Mouse (Mus musculus) MEL (cell line): ENCODE data around the gene Nkpd1. TPM values are rescaled to one million over a fixed set of nuclear protein-coding genes. Genes with fewer than 3 reads are reported as not detected.

Source experiments
- DNase-seq: peaks from one replicate; pipeline ENCODE4 v3.0.0; 2011; ENCODE audit warnings: low read depth, low spot score
- H3K27ac ChIP-seq: 2 replicates; pipeline ENCODE4 v1.5.1; 2012; ENCODE audit warnings: low read depth, mild to moderate bottlenecking, control low read depth, low read length, moderate library complexity; ENCODE audit not compliant: control insufficient read depth
- H3K27me3 ChIP-seq, 2 experiments: fragments of 150-350 bp in 1 of 2; sonication (generic) in 1 of 2; 2 replicates each; pipeline ENCODE4 v1.6.1; 2012; ENCODE audit warnings: low read length in 2 of 2, mild to moderate bottlenecking in 2 of 2, improper control_type of control experiment in 1 of 2, moderate library complexity in 1 of 2; ENCODE audit not compliant: insufficient read depth in 2 of 2, control insufficient read depth in 1 of 2
- H3K36me3 ChIP-seq, 2 experiments: 2 replicates each; pipeline ENCODE4 v1.6.1; 2012 to 2014; ENCODE audit warnings: low read length in 2 of 2, improper control_type of control experiment in 1 of 2, inconsistent platforms in 1 of 2, mild to moderate bottlenecking in 1 of 2; ENCODE audit not compliant: insufficient read depth in 2 of 2, control insufficient read depth in 1 of 2
- H3K4me1 ChIP-seq, 2 experiments: fragments of 150-350 bp in 1 of 2; sonication (generic) in 1 of 2; 2 replicates each; pipeline ENCODE4 v1.6.1; 2012; ENCODE audit warnings: low read length in 2 of 2, improper control_type of control experiment in 1 of 2, mild to moderate bottlenecking in 1 of 2; ENCODE audit not compliant: insufficient read depth in 2 of 2, control insufficient read depth in 1 of 2
- H3K4me3 ChIP-seq, 2 experiments: fragments of 150-350 bp in 1 of 2; sonication (generic) in 1 of 2; 2 replicates each; pipeline ENCODE4 v1.5.1; 2012; ENCODE audit warnings: low read depth in 2 of 2, low read length in 2 of 2, mild to moderate bottlenecking in 2 of 2, moderate library complexity in 2 of 2, control low read depth in 1 of 2, improper control_type of control experiment in 1 of 2; ENCODE audit not compliant: control insufficient read depth in 1 of 2, insufficient read depth in 1 of 2
- H3K79me2 ChIP-seq: 2 replicates; pipeline ENCODE4 v1.6.1; 2012; ENCODE audit warnings: mild to moderate bottlenecking, low read length, moderate library complexity; ENCODE audit not compliant: control insufficient read depth, poor library complexity, insufficient read depth
- H3K9ac ChIP-seq: 2 replicates; pipeline ENCODE4 v1.6.1; 2012; ENCODE audit warnings: low read depth, mild to moderate bottlenecking, control low read depth, low read length, moderate library complexity; ENCODE audit not compliant: control insufficient read depth, poor library complexity, severe bottlenecking
- H3K9me3 ChIP-seq: fragments of 150-350 bp; sonication (generic); replicated peaks from 2 replicates; pipeline ENCODE4 v1.6.1; 2012; ENCODE audit warnings: mild to moderate bottlenecking, low read length, improper control_type of control experiment, moderate library complexity; ENCODE audit not compliant: insufficient read depth
- BHLHE40 ChIP-seq: IDR thresholded peaks from 2 replicates; pipeline ENCODE4 v1.6.1; 2012; ENCODE audit warnings: low read depth, mild to moderate bottlenecking, inconsistent platforms, low read length, improper control_type of control experiment, borderline replicate concordance
- CHD1 ChIP-seq: IDR thresholded peaks from 2 replicates; pipeline ENCODE4 v1.6.1; 2012; ENCODE audit warnings: low read depth, mild to moderate bottlenecking, inconsistent platforms, low read length, improper control_type of control experiment
- CTCF ChIP-seq, 3 experiments: IDR thresholded peaks in 2 of 3; conservative IDR thresholded peaks in 1 of 3; 2 replicates each; pipeline ENCODE4 v1.5.1; 2011 to 2012; ENCODE audit warnings: low read length in 3 of 3, low read depth in 2 of 3, mild to moderate bottlenecking in 2 of 3, improper control_type of control experiment in 1 of 3, inconsistent platforms in 1 of 3, mixed read lengths in 1 of 3, moderate library complexity in 1 of 3; ENCODE audit not compliant: control insufficient read depth in 1 of 3, insufficient read depth in 1 of 3, poor library complexity in 1 of 3, severe bottlenecking in 1 of 3
- ELF1 ChIP-seq: IDR thresholded peaks from 2 replicates; pipeline ENCODE4 v1.6.1; 2014; ENCODE audit warnings: low read depth, mild to moderate bottlenecking, inconsistent platforms, low read length, improper control_type of control experiment, moderate library complexity
- EP300 ChIP-seq, 2 experiments: IDR thresholded peaks; 2 replicates each; pipeline ENCODE4 v1.6.1; 2011; ENCODE audit warnings: improper control_type of control experiment in 2 of 2, low read length in 2 of 2, low read depth in 1 of 2, mild to moderate bottlenecking in 1 of 2
- ETS1 ChIP-seq: IDR thresholded peaks from 2 replicates; pipeline ENCODE4 v1.6.1; 2012; ENCODE audit warnings: low read depth, mild to moderate bottlenecking, inconsistent platforms, low read length, improper control_type of control experiment, moderate library complexity
- GABPA ChIP-seq: IDR thresholded peaks from 2 replicates; pipeline ENCODE4 v1.6.1; 2012; ENCODE audit warnings: low read depth, mild to moderate bottlenecking, inconsistent platforms, low read length, improper control_type of control experiment, moderate library complexity
- GATA1 ChIP-seq: IDR thresholded peaks from 2 replicates; pipeline ENCODE4 v1.6.1; 2011; ENCODE audit warnings: low read depth, low read length, improper control_type of control experiment
- HCFC1 ChIP-seq: IDR thresholded peaks from 2 replicates; pipeline ENCODE4 v1.6.1; 2012; ENCODE audit warnings: low read depth, mild to moderate bottlenecking, inconsistent platforms, low read length, improper control_type of control experiment, moderate library complexity
- MAFK ChIP-seq: IDR thresholded peaks from 2 replicates; pipeline ENCODE4 v1.6.1; 2011; ENCODE audit warnings: low read depth, mild to moderate bottlenecking, low read length, improper control_type of control experiment, borderline replicate concordance
- MAX ChIP-seq: IDR thresholded peaks from 2 replicates; pipeline ENCODE4 v1.6.1; 2011; ENCODE audit warnings: low read length, improper control_type of control experiment
- MAZ ChIP-seq: IDR thresholded peaks from 2 replicates; pipeline ENCODE4 v1.6.1; 2012; ENCODE audit warnings: low read depth, mild to moderate bottlenecking, inconsistent platforms, low read length, improper control_type of control experiment
- MXI1 ChIP-seq: IDR thresholded peaks from 2 replicates; pipeline ENCODE4 v1.6.1; 2011; ENCODE audit warnings: mild to moderate bottlenecking, low read depth, low read length, improper control_type of control experiment
- MYB ChIP-seq: IDR thresholded peaks from 2 replicates; pipeline ENCODE4 v1.6.1; 2011; ENCODE audit warnings: mild to moderate bottlenecking, low read depth, low read length, improper control_type of control experiment
- MYC ChIP-seq: IDR thresholded peaks from 2 replicates; pipeline ENCODE4 v1.6.1; 2011; ENCODE audit warnings: low read depth, mild to moderate bottlenecking, low read length, improper control_type of control experiment, moderate library complexity
- NRF1 ChIP-seq: IDR thresholded peaks from 2 replicates; pipeline ENCODE4 v1.6.1; 2014; ENCODE audit warnings: low read depth, mild to moderate bottlenecking, inconsistent platforms, low read length, improper control_type of control experiment, moderate library complexity; ENCODE audit not compliant: poor library complexity, insufficient read depth, severe bottlenecking
- POLR2A ChIP-seq, 2 experiments: IDR thresholded peaks; 2 replicates each; pipeline ENCODE4 v1.6.1; 2011 to 2012; ENCODE audit warnings: low read length in 2 of 2, mild to moderate bottlenecking in 2 of 2, control low read depth in 1 of 2, improper control_type of control experiment in 1 of 2, low read depth in 1 of 2, moderate library complexity in 1 of 2; ENCODE audit not compliant: control insufficient read depth in 1 of 2, insufficient read depth in 1 of 2, poor library complexity in 1 of 2
- RAD21 ChIP-seq: IDR thresholded peaks from 2 replicates; pipeline ENCODE4 v1.6.1; 2011; ENCODE audit warnings: mild to moderate bottlenecking, low read depth, low read length, improper control_type of control experiment
- RCOR1 ChIP-seq: IDR thresholded peaks from 2 replicates; pipeline ENCODE4 v1.6.1; 2012; ENCODE audit warnings: low read depth, mild to moderate bottlenecking, inconsistent platforms, low read length, improper control_type of control experiment
- SIN3A ChIP-seq: IDR thresholded peaks from 2 replicates; pipeline ENCODE4 v1.6.1; 2012; ENCODE audit warnings: low read length, improper control_type of control experiment, inconsistent platforms
- TAL1 ChIP-seq: IDR thresholded peaks from 2 replicates; pipeline ENCODE4 v1.6.1; 2012; ENCODE audit warnings: mild to moderate bottlenecking, inconsistent platforms, low read length, moderate library complexity, mixed read lengths
- TBP ChIP-seq: IDR thresholded peaks from 2 replicates; pipeline ENCODE4 v1.8.0; 2011; ENCODE audit warnings: low read depth, low read length, improper control_type of control experiment
- TCF12 ChIP-seq: IDR thresholded peaks from 2 replicates; pipeline ENCODE4 v1.6.1; 2014; ENCODE audit warnings: low read depth, mild to moderate bottlenecking, inconsistent platforms, low read length, improper control_type of control experiment, moderate library complexity
- UBTF ChIP-seq: IDR thresholded peaks from 2 replicates; pipeline ENCODE4 v1.6.1; 2012; ENCODE audit warnings: low read depth, mild to moderate bottlenecking, inconsistent platforms, low read length, improper control_type of control experiment, moderate library complexity, borderline replicate concordance; ENCODE audit not compliant: insufficient read depth
- USF2 ChIP-seq, 2 experiments: IDR thresholded peaks; 2 replicates each; pipeline ENCODE4 v1.6.1; 2011 to 2012; ENCODE audit warnings: improper control_type of control experiment in 2 of 2, low read length in 2 of 2, borderline replicate concordance in 1 of 2, inconsistent platforms in 1 of 2, low read depth in 1 of 2, mild to moderate bottlenecking in 1 of 2; ENCODE audit not compliant: insufficient read depth in 1 of 2
- ZC3H11A ChIP-seq: IDR thresholded peaks from 2 replicates; pipeline ENCODE4 v1.6.1; 2012; ENCODE audit warnings: low read depth, mild to moderate bottlenecking, inconsistent platforms, low read length, improper control_type of control experiment
- ZKSCAN1 ChIP-seq: IDR thresholded peaks from 2 replicates; pipeline ENCODE4 v1.6.1; 2012; ENCODE audit warnings: low read depth, mild to moderate bottlenecking, inconsistent platforms, low read length, improper control_type of control experiment, moderate library complexity
- ZMIZ1 ChIP-seq: IDR thresholded peaks from 2 replicates; pipeline ENCODE4 v1.6.1; 2012; ENCODE audit warnings: low read depth, mild to moderate bottlenecking, inconsistent platforms, low read length, improper control_type of control experiment, moderate library complexity
- polyA plus RNA-seq, 2 experiments: library from polyadenylated mRNA; stranded (reverse) in 1 of 2; unstranded in 1 of 2; fragments of >175 nt in 1 of 2; fragments of >200 nt in 1 of 2; gene quantifications; 2 replicates each; pipeline versions ENCODE4 v1.2.1 to v1.2.4; 2012; ENCODE audit warnings: low replicate concordance in 2 of 2, low read depth in 1 of 2; ENCODE audit not compliant: insufficient read length in 2 of 2, insufficient read depth in 1 of 2, missing spikeins in 1 of 2
- total RNA-seq: library from RNA; depleted of rRNA; stranded (reverse); fragments of 300-350 nt; gene quantifications from 2 replicates; pipeline ENCODE4 v1.2.3, GENCODE M21; 2012

Gene Nkpd1
- total and polyA plus RNA-seq, 3 experiments: 0.33 to 0.35 TPM; not detected in 1

- peak overlapping the region; percentile 60 to 98; a peak in 3 of 4 replicates for H3K4me3 ChIP-seq
- no peaks in the 10 kb centered on the region for H3K27me3 ChIP-seq
- H3K9me3 ChIP-seq: no peaks in the 10 kb centered on the region
- TF ChIP-seq EP300 (IDR thresholded peaks at IDR 0.05; ENCODE audit: low read depth in 1 of 2, low read length in 2 of 2) (peak; percentile 95 to 97), RCOR1 (peak; percentile 71), ELF1 (no peak), CTCF (IDR thresholded peaks at IDR 0.05 in 2 of 3, conservative IDR thresholded peaks at IDR 0.05 in 1 of 3; ENCODE audit: control insufficient read depth in 1 of 3, insufficient read depth in 1 of 3, low read depth in 2 of 3, low read length in 3 of 3, poor library complexity in 1 of 3, severe bottlenecking in 1 of 3) (no peak), HCFC1 (peak; percentile 57), UBTF (no peak), GATA1 (peak; percentile 100), NRF1 (no peak), MXI1 (peak; percentile 62; the same call in 1 of the 2 replicates), SIN3A (peak; percentile 90), ZKSCAN1 (no peak), MYB (no peak), MAX (no peak), TBP (peak; percentile 61), MAFK (peak; percentile 57; the same call in 1 of the 2 replicates), POLR2A (IDR thresholded peaks at IDR 0.05; ENCODE audit: control insufficient read depth in 1 of 2, insufficient read depth in 1 of 2, low read depth in 1 of 2, low read length in 2 of 2, poor library complexity in 1 of 2) (peak in 1 of 2 experiments; percentile 46; a peak in 1 of 4 replicates), RAD21 (no peak), MYC (peak; percentile 40; the same call in 1 of the 2 replicates), GABPA (no peak), ETS1 (peak; percentile 91), CHD1 (no peak), MAZ (0 out of 2 replicates have a peak, but pooled peaks have one; percentile 41), TAL1 (peak; percentile 96), USF2 (IDR thresholded peaks at IDR 0.05; ENCODE audit: borderline replicate concordance in 1 of 2, insufficient read depth in 1 of 2, low read depth in 1 of 2, low read length in 2 of 2) (no peak), BHLHE40 (no peak), ZC3H11A (no peak), TCF12 (peak; percentile 99), ZMIZ1 (peak; percentile 81)
- H3K27ac ChIP-seq: peak overlapping the region; percentile 96
- H3K4me1 ChIP-seq: peaks cover 9 to 36% of the 10 kb centered on the region in 2 experiments; a peak in 3 of 4 replicates
- peaks cover 31% of the 10 kb centered on the region for H3K79me2 ChIP-seq
- peak overlapping the region; percentile 98 for H3K9ac ChIP-seq
- peak; percentile 91 for DNase-seq
- peaks cover 0 to 26% of the 10 kb centered on the region in 2 experiments; a peak in 2 of 4 replicates for H3K36me3 ChIP-seq
Observed at GRCm38 (mm10) chr7:19563884-19564283, 46.2 kb downstream of the Nkpd1 start.
